Mouse (Mus musculus) olfactory bulb, adult 2 months (tissue): Measurements from ENCODE around the gene Hnf1a. TPM values are rescaled to one million over a fixed set of nuclear protein-coding genes. Genes with fewer than 3 reads are reported as not detected.

Experiments
- H3K27ac ChIP-seq: fragments of 200-500 bp; 2 replicates; pipeline ENCODE4 v1.5.1; 2012; ENCODE audit warnings: low read depth, low read length; ENCODE audit not compliant: insufficient read depth
- H3K4me1 ChIP-seq: fragments of 200-500 bp; 2 replicates; pipeline ENCODE4 v1.6.1; 2012; ENCODE audit warnings: low read length; ENCODE audit not compliant: control insufficient read depth, insufficient read depth
- H3K4me3 ChIP-seq: fragments of 200-500 bp; 2 replicates; pipeline ENCODE4 v1.5.1; 2012; ENCODE audit warnings: mild to moderate bottlenecking, low read depth, low read length, moderate library complexity; ENCODE audit not compliant: insufficient read depth
- CTCF ChIP-seq: fragments of 200-500 bp; IDR thresholded peaks from 2 replicates; pipeline ENCODE4 v1.5.1; 2012; ENCODE audit warnings: low read depth, mild to moderate bottlenecking, low read length, moderate library complexity; ENCODE audit not compliant: insufficient read depth
- POLR2A ChIP-seq: fragments of 200-500 bp; IDR thresholded peaks from 2 replicates; pipeline ENCODE4 v1.6.1; 2012; ENCODE audit warnings: mild to moderate bottlenecking, low read depth, low read length, moderate library complexity; ENCODE audit not compliant: insufficient read depth
- WGBS: fragments of 180-500 bp; shearing (Covaris S2); methylation state at CpG from one replicate; pipeline ENCODE4 v1.1.7; 2018; 5-methylcytosine and 5-hydroxymethylcytosine counted together
- polyA plus RNA-seq: library from polyadenylated mRNA; stranded (reverse); fragments of >200 nt; gene quantifications from 2 replicates; pipeline ENCODE4 v1.2.4, GENCODE M21; 2012; ENCODE audit warnings: low replicate concordance; ENCODE audit not compliant: missing spikeins, insufficient read depth, insufficient read length

Hnf1a gene
- polyA plus RNA-seq, 1 experiment, result not detected

DNA sequence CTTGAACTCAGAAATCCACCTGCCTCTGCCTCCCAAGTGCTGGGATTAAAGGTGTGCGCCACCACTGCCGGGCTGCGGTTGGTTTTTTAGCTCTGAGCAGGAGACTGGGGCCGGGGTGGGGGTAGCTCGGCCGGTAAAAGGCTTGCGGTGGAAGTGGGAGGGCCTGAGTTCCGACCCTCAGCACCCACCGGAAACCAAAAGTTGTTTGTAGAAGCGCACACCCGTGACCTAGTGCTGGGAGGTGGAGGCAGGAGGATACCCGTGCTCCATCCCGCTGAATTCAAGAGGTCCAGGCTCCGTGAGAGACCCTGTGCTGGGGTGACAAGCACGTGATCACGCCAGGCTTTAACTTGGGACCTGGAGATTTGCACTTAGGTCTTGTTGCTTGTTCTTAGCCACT is 25.6 kb upstream of the Hnf1a start:
- 88% methylated on average over 16 of the region's 16 CpGs for WGBS
- Histone ChIP-seq H3K4me1 (peaks cover 2% of the 10 kb centered on the region), H3K27ac (no peak overlapping the region), H3K4me3 (no peak overlapping the region)
- TF ChIP-seq POLR2A (no peak), CTCF (no peak)

- TF ChIP-seq CTCF, result no peak
- TF ChIP-seq POLR2A, result no peak
- H3K27ac ChIP-seq, result no peak overlapping the region
- H3K4me1 ChIP-seq, result peaks cover 2% of the 10 kb centered on the region
- H3K4me3 ChIP-seq, result no peak overlapping the region
Observed at GRCm38 (mm10) chr5:114985074-114985473, 14.2 kb upstream of the Hnf1a start.

- no peak for TF ChIP-seq POLR2A
- TF ChIP-seq CTCF, result no peak
- WGBS, result 68% methylated on average over 15 of the region's 15 CpGs
- no peak overlapping the region for H3K27ac ChIP-seq
- H3K4me3 ChIP-seq, result no peak overlapping the region
- H3K4me1 ChIP-seq, result peaks cover 12% of the 10 kb centered on the region
Observed at GRCm38 (mm10) chr5:114982001-114982400, 11.1 kb upstream of the Hnf1a start.

DNA sequence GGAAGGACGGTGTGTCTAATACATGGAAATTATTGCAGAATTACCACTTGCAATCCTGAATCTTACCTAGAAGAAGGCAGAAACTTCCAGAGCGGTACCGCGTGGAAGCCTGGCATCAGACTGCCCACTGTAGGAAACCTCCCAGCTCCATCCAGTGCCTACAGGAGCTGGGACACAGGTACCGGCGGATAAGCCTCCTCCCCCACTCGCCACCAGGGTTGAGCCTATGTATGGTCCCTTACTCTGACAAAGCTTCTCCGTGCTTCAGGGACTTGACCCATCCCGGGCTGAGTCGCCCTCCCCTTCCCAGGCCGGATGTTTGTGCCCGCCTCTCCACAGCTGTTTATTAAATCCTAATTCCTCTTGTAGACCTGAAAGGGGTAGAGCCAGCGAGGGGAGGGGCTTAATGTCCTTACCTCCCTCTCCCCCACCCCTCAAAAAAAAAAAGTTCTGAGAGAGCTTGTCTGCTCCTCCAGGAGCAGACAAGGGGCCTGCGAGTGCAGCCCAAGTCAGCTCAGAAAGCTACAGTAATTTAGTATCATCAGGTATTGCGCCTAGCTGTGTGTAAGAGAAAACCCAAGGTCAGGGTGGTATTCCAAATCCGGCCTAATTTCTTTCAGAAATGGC is 9.3 kb upstream of the Hnf1a start:
- H3K4me1 ChIP-seq, result peaks cover 12% of the 10 kb centered on the region
- 28% methylated on average over 16 of the region's 16 CpGs for WGBS
- no peak overlapping the region for H3K4me3 ChIP-seq
- H3K27ac ChIP-seq, result no peak overlapping the region
- no peak for TF ChIP-seq CTCF
- TF ChIP-seq POLR2A, result no peak

- Histone ChIP-seq H3K4me3 (peak overlapping the region; percentile 37), H3K27ac (no peak overlapping the region), H3K4me1 (peaks cover 12% of the 10 kb centered on the region)
- 6% methylated on average over 32 of the region's 32 CpGs for WGBS
- TF ChIP-seq POLR2A (no peak), CTCF (peak; percentile 89)
Observed at GRCm38 (mm10) chr5:114979250-114980121, 8.6 kb upstream of the Hnf1a start.

DNA sequence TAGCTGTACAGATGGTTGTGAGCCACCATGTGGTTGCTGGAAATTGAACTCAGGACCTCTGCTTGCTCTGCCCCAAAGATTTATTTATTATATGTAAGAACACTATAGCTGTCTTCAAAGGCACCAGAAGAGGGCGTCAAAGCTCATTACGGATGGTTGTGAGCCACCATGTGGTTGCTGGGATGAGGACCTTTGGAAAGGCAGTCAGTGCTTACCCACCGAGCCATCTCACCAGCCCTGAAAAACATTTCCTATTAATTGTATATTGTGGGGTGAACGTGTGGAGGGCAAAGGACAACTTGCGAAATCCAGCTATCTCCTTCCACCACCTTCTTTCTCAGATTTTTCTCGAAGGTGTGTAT is 8.0 kb upstream of the Hnf1a start:
- H3K4me3 ChIP-seq, result 0 out of 2 replicates have a peak overlapping the region, but pooled peaks have one; percentile 19

GRCm38 (mm10) chr5:114978473-114978872 is 7.6 kb upstream of the Hnf1a start:
- no peak overlapping the region for H3K4me3 ChIP-seq
- TF ChIP-seq POLR2A (no peak), CTCF (no peak)
- 29% methylated on average over 11 of the region's 11 CpGs for WGBS
- H3K27ac ChIP-seq, result no peak overlapping the region
- H3K4me1 ChIP-seq, result peaks cover 12% of the 10 kb centered on the region

More for the DNA sequence above, 8.0 kb upstream of the Hnf1a start:
- no peak overlapping the region for H3K27ac ChIP-seq
- 3% methylated on average over 6 of the region's 6 CpGs for WGBS
- TF ChIP-seq CTCF, result no peak
- no peak for TF ChIP-seq POLR2A
- H3K4me1 ChIP-seq, result peaks cover 12% of the 10 kb centered on the region

GRCm38 (mm10) chr5:114976935-114977334 is 6.0 kb upstream of the Hnf1a start:
- no peak for TF ChIP-seq POLR2A
- TF ChIP-seq CTCF, result no peak
- no peak overlapping the region for H3K4me3 ChIP-seq
- H3K27ac ChIP-seq, result no peak overlapping the region
- H3K4me1 ChIP-seq, result peaks cover 12% of the 10 kb centered on the region

DNA sequence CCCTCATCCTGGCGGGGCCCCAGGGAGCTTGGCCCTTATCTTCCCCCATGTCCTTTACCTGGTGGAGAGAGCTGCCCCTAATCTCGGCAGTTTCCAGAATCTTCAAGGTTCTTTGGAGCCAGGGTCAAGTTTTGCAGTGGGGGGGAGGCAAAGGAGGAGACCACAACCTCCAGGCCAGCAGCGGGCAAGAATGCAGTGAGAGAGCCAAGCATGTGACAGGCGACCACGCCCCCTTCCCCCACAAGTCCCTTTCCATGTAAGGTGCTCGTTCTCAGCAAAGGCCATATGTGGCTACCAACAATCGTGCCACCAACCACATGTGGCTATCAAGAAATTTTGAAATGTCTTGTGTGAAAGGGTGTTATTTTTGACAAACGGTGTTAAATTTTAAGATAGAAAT is 2.2 kb upstream of the Hnf1a start:
- WGBS, result 85% methylated on average over 8 of the region's 8 CpGs
- TF ChIP-seq POLR2A (no peak), CTCF (no peak)
- Histone ChIP-seq H3K4me3 (no peak overlapping the region), H3K27ac (no peak overlapping the region), H3K4me1 (peaks cover 28% of the 10 kb centered on the region)
